Mouse (Mus musculus) MEL (cell line): ENCODE data around the gene Hsph1. TPM values are rescaled to one million over a fixed set of nuclear protein-coding genes. Genes with fewer than 3 reads are reported as not detected.

Source experiments
- DNase-seq: peaks from one replicate; pipeline ENCODE4 v3.0.0; 2011; ENCODE audit warnings: low read depth, low spot score
- H3K27ac ChIP-seq: 2 replicates; pipeline ENCODE4 v1.5.1; 2012; ENCODE audit warnings: low read depth, mild to moderate bottlenecking, control low read depth, low read length, moderate library complexity; ENCODE audit not compliant: control insufficient read depth
- H3K27me3 ChIP-seq, 2 experiments: fragments of 150-350 bp in 1 of 2; sonication (generic) in 1 of 2; 2 replicates each; pipeline ENCODE4 v1.6.1; 2012; ENCODE audit warnings: low read length in 2 of 2, mild to moderate bottlenecking in 2 of 2, improper control_type of control experiment in 1 of 2, moderate library complexity in 1 of 2; ENCODE audit not compliant: insufficient read depth in 2 of 2, control insufficient read depth in 1 of 2
- H3K36me3 ChIP-seq, 2 experiments: 2 replicates each; pipeline ENCODE4 v1.6.1; 2012 to 2014; ENCODE audit warnings: low read length in 2 of 2, improper control_type of control experiment in 1 of 2, inconsistent platforms in 1 of 2, mild to moderate bottlenecking in 1 of 2; ENCODE audit not compliant: insufficient read depth in 2 of 2, control insufficient read depth in 1 of 2
- H3K4me1 ChIP-seq, 2 experiments: fragments of 150-350 bp in 1 of 2; sonication (generic) in 1 of 2; 2 replicates each; pipeline ENCODE4 v1.6.1; 2012; ENCODE audit warnings: low read length in 2 of 2, improper control_type of control experiment in 1 of 2, mild to moderate bottlenecking in 1 of 2; ENCODE audit not compliant: insufficient read depth in 2 of 2, control insufficient read depth in 1 of 2
- H3K4me3 ChIP-seq, 2 experiments: fragments of 150-350 bp in 1 of 2; sonication (generic) in 1 of 2; 2 replicates each; pipeline ENCODE4 v1.5.1; 2012; ENCODE audit warnings: low read depth in 2 of 2, low read length in 2 of 2, mild to moderate bottlenecking in 2 of 2, moderate library complexity in 2 of 2, control low read depth in 1 of 2, improper control_type of control experiment in 1 of 2; ENCODE audit not compliant: control insufficient read depth in 1 of 2, insufficient read depth in 1 of 2
- H3K79me2 ChIP-seq: 2 replicates; pipeline ENCODE4 v1.6.1; 2012; ENCODE audit warnings: mild to moderate bottlenecking, low read length, moderate library complexity; ENCODE audit not compliant: control insufficient read depth, poor library complexity, insufficient read depth
- H3K9ac ChIP-seq: 2 replicates; pipeline ENCODE4 v1.6.1; 2012; ENCODE audit warnings: low read depth, mild to moderate bottlenecking, control low read depth, low read length, moderate library complexity; ENCODE audit not compliant: control insufficient read depth, poor library complexity, severe bottlenecking
- H3K9me3 ChIP-seq: fragments of 150-350 bp; sonication (generic); replicated peaks from 2 replicates; pipeline ENCODE4 v1.6.1; 2012; ENCODE audit warnings: mild to moderate bottlenecking, low read length, improper control_type of control experiment, moderate library complexity; ENCODE audit not compliant: insufficient read depth
- BHLHE40 ChIP-seq: IDR thresholded peaks from 2 replicates; pipeline ENCODE4 v1.6.1; 2012; ENCODE audit warnings: low read depth, mild to moderate bottlenecking, inconsistent platforms, low read length, improper control_type of control experiment, borderline replicate concordance
- CHD1 ChIP-seq: IDR thresholded peaks from 2 replicates; pipeline ENCODE4 v1.6.1; 2012; ENCODE audit warnings: low read depth, mild to moderate bottlenecking, inconsistent platforms, low read length, improper control_type of control experiment
- CTCF ChIP-seq, 3 experiments: IDR thresholded peaks in 2 of 3; conservative IDR thresholded peaks in 1 of 3; 2 replicates each; pipeline ENCODE4 v1.5.1; 2011 to 2012; ENCODE audit warnings: low read length in 3 of 3, low read depth in 2 of 3, mild to moderate bottlenecking in 2 of 3, improper control_type of control experiment in 1 of 3, inconsistent platforms in 1 of 3, mixed read lengths in 1 of 3, moderate library complexity in 1 of 3; ENCODE audit not compliant: control insufficient read depth in 1 of 3, insufficient read depth in 1 of 3, poor library complexity in 1 of 3, severe bottlenecking in 1 of 3
- ELF1 ChIP-seq: IDR thresholded peaks from 2 replicates; pipeline ENCODE4 v1.6.1; 2014; ENCODE audit warnings: low read depth, mild to moderate bottlenecking, inconsistent platforms, low read length, improper control_type of control experiment, moderate library complexity
- GABPA ChIP-seq: IDR thresholded peaks from 2 replicates; pipeline ENCODE4 v1.6.1; 2012; ENCODE audit warnings: low read depth, mild to moderate bottlenecking, inconsistent platforms, low read length, improper control_type of control experiment, moderate library complexity
- GATA1 ChIP-seq: IDR thresholded peaks from 2 replicates; pipeline ENCODE4 v1.6.1; 2011; ENCODE audit warnings: low read depth, low read length, improper control_type of control experiment
- KAT2A ChIP-seq: conservative IDR thresholded peaks from 2 replicates; pipeline ENCODE4 v1.6.1; 2012; ENCODE audit warnings: low read depth, low read length, improper control_type of control experiment, inconsistent platforms
- MAFK ChIP-seq: IDR thresholded peaks from 2 replicates; pipeline ENCODE4 v1.6.1; 2011; ENCODE audit warnings: low read depth, mild to moderate bottlenecking, low read length, improper control_type of control experiment, borderline replicate concordance
- MXI1 ChIP-seq: IDR thresholded peaks from 2 replicates; pipeline ENCODE4 v1.6.1; 2011; ENCODE audit warnings: mild to moderate bottlenecking, low read depth, low read length, improper control_type of control experiment
- MYC ChIP-seq: IDR thresholded peaks from 2 replicates; pipeline ENCODE4 v1.6.1; 2011; ENCODE audit warnings: low read depth, mild to moderate bottlenecking, low read length, improper control_type of control experiment, moderate library complexity
- NELFE ChIP-seq: IDR thresholded peaks from 2 replicates; pipeline ENCODE4 v1.6.1; 2011; ENCODE audit warnings: low read depth, low read length, improper control_type of control experiment
- NRF1 ChIP-seq: IDR thresholded peaks from 2 replicates; pipeline ENCODE4 v1.6.1; 2014; ENCODE audit warnings: low read depth, mild to moderate bottlenecking, inconsistent platforms, low read length, improper control_type of control experiment, moderate library complexity; ENCODE audit not compliant: poor library complexity, insufficient read depth, severe bottlenecking
- POLR2A ChIP-seq, 2 experiments: IDR thresholded peaks; 2 replicates each; pipeline ENCODE4 v1.6.1; 2011 to 2012; ENCODE audit warnings: low read length in 2 of 2, mild to moderate bottlenecking in 2 of 2, control low read depth in 1 of 2, improper control_type of control experiment in 1 of 2, low read depth in 1 of 2, moderate library complexity in 1 of 2; ENCODE audit not compliant: control insufficient read depth in 1 of 2, insufficient read depth in 1 of 2, poor library complexity in 1 of 2
- POLR2AphosphoS2 ChIP-seq: IDR thresholded peaks from 2 replicates; pipeline ENCODE4 v1.6.1; 2011; ENCODE audit warnings: low read length, improper control_type of control experiment
- RCOR1 ChIP-seq: IDR thresholded peaks from 2 replicates; pipeline ENCODE4 v1.6.1; 2012; ENCODE audit warnings: low read depth, mild to moderate bottlenecking, inconsistent platforms, low read length, improper control_type of control experiment
- SMC3 ChIP-seq: IDR thresholded peaks from 2 replicates; pipeline ENCODE4 v1.6.1; 2011; ENCODE audit warnings: low read depth, low read length, improper control_type of control experiment
- TBP ChIP-seq: IDR thresholded peaks from 2 replicates; pipeline ENCODE4 v1.8.0; 2011; ENCODE audit warnings: low read depth, low read length, improper control_type of control experiment
- UBTF ChIP-seq: IDR thresholded peaks from 2 replicates; pipeline ENCODE4 v1.6.1; 2012; ENCODE audit warnings: low read depth, mild to moderate bottlenecking, inconsistent platforms, low read length, improper control_type of control experiment, moderate library complexity, borderline replicate concordance; ENCODE audit not compliant: insufficient read depth
- USF2 ChIP-seq, 2 experiments: IDR thresholded peaks; 2 replicates each; pipeline ENCODE4 v1.6.1; 2011 to 2012; ENCODE audit warnings: improper control_type of control experiment in 2 of 2, low read length in 2 of 2, borderline replicate concordance in 1 of 2, inconsistent platforms in 1 of 2, low read depth in 1 of 2, mild to moderate bottlenecking in 1 of 2; ENCODE audit not compliant: insufficient read depth in 1 of 2
- ZC3H11A ChIP-seq: IDR thresholded peaks from 2 replicates; pipeline ENCODE4 v1.6.1; 2012; ENCODE audit warnings: low read depth, mild to moderate bottlenecking, inconsistent platforms, low read length, improper control_type of control experiment
- ZKSCAN1 ChIP-seq: IDR thresholded peaks from 2 replicates; pipeline ENCODE4 v1.6.1; 2012; ENCODE audit warnings: low read depth, mild to moderate bottlenecking, inconsistent platforms, low read length, improper control_type of control experiment, moderate library complexity
- ZMIZ1 ChIP-seq: IDR thresholded peaks from 2 replicates; pipeline ENCODE4 v1.6.1; 2012; ENCODE audit warnings: low read depth, mild to moderate bottlenecking, inconsistent platforms, low read length, improper control_type of control experiment, moderate library complexity
- ZNF384 ChIP-seq: IDR thresholded peaks from 2 replicates; pipeline ENCODE4 v1.6.1; 2012; ENCODE audit warnings: low read depth, mild to moderate bottlenecking, inconsistent platforms, low read length, improper control_type of control experiment
- polyA plus RNA-seq, 2 experiments: library from polyadenylated mRNA; stranded (reverse) in 1 of 2; unstranded in 1 of 2; fragments of >175 nt in 1 of 2; fragments of >200 nt in 1 of 2; gene quantifications; 2 replicates each; pipeline versions ENCODE4 v1.2.1 to v1.2.4; 2012; ENCODE audit warnings: low replicate concordance in 2 of 2, low read depth in 1 of 2; ENCODE audit not compliant: insufficient read length in 2 of 2, insufficient read depth in 1 of 2, missing spikeins in 1 of 2
- total RNA-seq: library from RNA; depleted of rRNA; stranded (reverse); fragments of 300-350 nt; gene quantifications from 2 replicates; pipeline ENCODE4 v1.2.3, GENCODE M21; 2012

The Hsph1 gene
- total and polyA plus RNA-seq, 3 experiments = 176 to 388 (median 300) TPM

DNA sequence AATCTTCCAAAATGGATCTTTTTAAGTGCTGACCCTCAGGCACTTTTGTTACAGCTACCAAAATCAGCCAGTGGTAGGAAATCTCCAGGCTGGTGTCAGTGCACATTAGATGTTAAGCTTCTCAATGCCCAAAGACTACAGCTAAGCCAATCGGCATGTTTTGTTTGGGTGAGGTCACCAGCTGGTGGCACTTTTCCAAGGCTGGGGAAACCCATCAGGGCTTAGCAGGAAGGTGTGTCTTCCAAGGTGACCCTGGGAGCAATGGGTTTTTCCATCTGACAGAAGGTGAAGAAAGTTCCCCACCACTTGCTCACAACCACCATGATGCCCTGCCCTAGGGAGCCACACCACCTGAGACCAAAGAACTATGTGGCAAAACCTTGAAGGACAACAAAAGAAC, 20.0 kb downstream of the Hsph1 start:
- TF ChIP-seq KAT2A = no peak
- no peak for TF ChIP-seq CHD1
- no peak for TF ChIP-seq ELF1
- TF ChIP-seq ZMIZ1 = no peak
- TF ChIP-seq MYC = no peak
- no peak for TF ChIP-seq USF2 (IDR thresholded peaks at IDR 0.05; ENCODE audit: borderline replicate concordance in 1 of 2, insufficient read depth in 1 of 2, low read depth in 1 of 2, low read length in 2 of 2)
- TF ChIP-seq MAFK = no peak
- TF ChIP-seq POLR2AphosphoS2 = no peak
- no peak for TF ChIP-seq GATA1
- TF ChIP-seq UBTF = no peak
- TF ChIP-seq ZC3H11A = no peak
- no peak for TF ChIP-seq RCOR1
- no peak for TF ChIP-seq POLR2A (IDR thresholded peaks at IDR 0.05; ENCODE audit: control insufficient read depth in 1 of 2, insufficient read depth in 1 of 2, low read depth in 1 of 2, low read length in 2 of 2, poor library complexity in 1 of 2)
- no peak for TF ChIP-seq SMC3
- TF ChIP-seq ZNF384 = no peak
- no peak for TF ChIP-seq GABPA
- TF ChIP-seq NRF1 = no peak
- TF ChIP-seq NELFE = no peak
- Histone ChIP-seq H3K4me3 (no peak overlapping the region), H3K79me2 (no peaks in the 10 kb centered on the region), H3K4me1 (no peaks in the 10 kb centered on the region), H3K27me3 (no peaks in the 10 kb centered on the region), H3K36me3 (peaks cover 0 to 34% of the 10 kb centered on the region in 2 experiments; a peak in 2 of 4 replicates), H3K9ac (no peak overlapping the region), H3K27ac (no peak overlapping the region), H3K9me3 (no peaks in the 10 kb centered on the region)
- no peak for DNase-seq

- DNase-seq = no peak
- no peaks in the 10 kb centered on the region for H3K4me1 ChIP-seq
Measured at GRCm38 (mm10) chr5:149612740-149613139, 23.4 kb downstream of the Hsph1 start.

More at GRCm38 (mm10) chr5:149612740-149613139, 23.4 kb downstream of the Hsph1 start:
- no peaks in the 10 kb centered on the region for H3K27me3 ChIP-seq
- TF ChIP-seq ZC3H11A (no peak), RCOR1 (no peak), MXI1 (no peak), BHLHE40 (no peak), CHD1 (no peak), CTCF (IDR thresholded peaks at IDR 0.05 in 2 of 3, conservative IDR thresholded peaks at IDR 0.05 in 1 of 3; ENCODE audit: control insufficient read depth in 1 of 3, insufficient read depth in 1 of 3, low read depth in 2 of 3, low read length in 3 of 3, poor library complexity in 1 of 3, severe bottlenecking in 1 of 3) (no peak), MAFK (no peak), TBP (no peak), ZKSCAN1 (no peak), ZNF384 (no peak), POLR2A (IDR thresholded peaks at IDR 0.05; ENCODE audit: control insufficient read depth in 1 of 2, insufficient read depth in 1 of 2, low read depth in 1 of 2, low read length in 2 of 2, poor library complexity in 1 of 2) (no peak)
- no peak overlapping the region for H3K27ac ChIP-seq
- no peaks in the 10 kb centered on the region for H3K79me2 ChIP-seq
- H3K9me3 ChIP-seq = no peaks in the 10 kb centered on the region
- H3K36me3 ChIP-seq = peaks cover 0 to 10% of the 10 kb centered on the region in 2 experiments; a peak in 2 of 4 replicates
- no peak overlapping the region for H3K9ac ChIP-seq
- H3K4me3 ChIP-seq = no peak overlapping the region
